Mouse (Mus musculus) neural tube, embryonic 15.5 days (tissue): ENCODE measurements around the gene Mpzl1. TPM values are rescaled to one million over a fixed set of nuclear protein-coding genes. Genes with fewer than 3 reads are reported as not detected.

Source experiments
- ATAC-seq: fragments of 200-750 bp; cut with Nextera tagmentation; 2 replicates; pipeline ENCODE4 v1.8.0; 2017; ENCODE audit warnings: mild to moderate bottlenecking, moderate TSS enrichment, moderate library complexity; ENCODE audit not compliant: low FRiP score
- H3K27ac ChIP-seq: fragments of 300-500 bp; sonication (generic); replicated peaks from 2 replicates; pipeline ENCODE4 v1.5.1; 2015; ENCODE audit warnings: mild to moderate bottlenecking, inconsistent platforms
- H3K27me3 ChIP-seq: fragments of 300-500 bp; sonication (generic); replicated peaks from 2 replicates; pipeline ENCODE4 v1.6.1; 2015; ENCODE audit warnings: inconsistent platforms
- H3K36me3 ChIP-seq: fragments of 300-500 bp; sonication (generic); 2 replicates; pipeline ENCODE4 v1.6.1; 2015; ENCODE audit warnings: inconsistent platforms
- H3K4me1 ChIP-seq: fragments of 300-500 bp; sonication (generic); 2 replicates; pipeline ENCODE4 v1.6.1; 2015; ENCODE audit warnings: inconsistent platforms
- H3K4me2 ChIP-seq: fragments of 300-500 bp; sonication (generic); 2 replicates; pipeline ENCODE4 v1.6.1; 2015; ENCODE audit warnings: inconsistent platforms, mild to moderate bottlenecking, moderate library complexity
- H3K4me3 ChIP-seq: fragments of 300-500 bp; sonication (generic); replicated peaks from 2 replicates; pipeline ENCODE4 v1.5.1; 2015; ENCODE audit warnings: mild to moderate bottlenecking, inconsistent platforms
- H3K9ac ChIP-seq: fragments of 300-500 bp; sonication (generic); replicated peaks from 2 replicates; pipeline ENCODE4 v1.6.1; 2015; ENCODE audit warnings: mild to moderate bottlenecking, inconsistent platforms
- H3K9me3 ChIP-seq: fragments of 300-500 bp; sonication (generic); replicated peaks from 2 replicates; pipeline ENCODE4 v1.6.1; 2016; ENCODE audit warnings: inconsistent platforms
- WGBS: fragments of 180-500 bp; shearing (Covaris S2); methylation state at CpG from one replicate; pipeline ENCODE4 v1.1.7; 2015; ENCODE audit warnings: mixed read lengths; 5-methylcytosine and 5-hydroxymethylcytosine counted together
- polyA plus RNA-seq: library from polyadenylated mRNA; unstranded; fragments of >200 nt; fragmentation: Nextera tagmentation; extraction: Ambion mirVana; gene quantifications from 2 replicates; pipeline ENCODE4 v1.2.1, GENCODE M21; 2015

The Mpzl1 gene
- polyA plus RNA-seq, 1 experiment from 2014 or later: 163 TPM

GRCm38 (mm10) chr1:165633345-165633744 lies 993 bp downstream of the Mpzl1 start:
- H3K9ac ChIP-seq: peak overlapping the region; percentile 91
- WGBS: 3% methylated on average over 12 of the region's 12 CpGs
- H3K27me3 ChIP-seq: no peaks in the 10 kb centered on the region
- H3K4me3 ChIP-seq: peak overlapping the region; percentile 86
- peaks cover 51% of the 10 kb centered on the region for H3K4me1 ChIP-seq
- H3K36me3 ChIP-seq: no peaks in the 10 kb centered on the region
- H3K27ac ChIP-seq: peak overlapping the region; percentile 98
- peak overlapping the region; percentile 77 for H3K4me2 ChIP-seq
- no peak for ATAC-seq
- no peaks in the 10 kb centered on the region for H3K9me3 ChIP-seq

GRCm38 (mm10) chr1:165631136-165631535 lies 3.2 kb downstream of the Mpzl1 start:
- no peak for ATAC-seq
- 76% methylated on average over 8 of the region's 8 CpGs for WGBS
- H3K4me2 ChIP-seq: peak overlapping the region; percentile 26

GRCm38 (mm10) chr1:165629975-165630374 lies 4.4 kb downstream of the Mpzl1 start:
- Histone ChIP-seq H3K4me3 (no peak overlapping the region), H3K27ac (0 out of 2 replicates have a peak overlapping the region, but pooled peaks have one; percentile 23), H3K4me1 (peaks cover 53% of the 10 kb centered on the region), H3K27me3 (no peaks in the 10 kb centered on the region), H3K9me3 (no peaks in the 10 kb centered on the region), H3K4me2 (0 out of 2 replicates have a peak overlapping the region, but pooled peaks have one; percentile 6), H3K9ac (no peak overlapping the region), H3K36me3 (no peaks in the 10 kb centered on the region)
- no peak for ATAC-seq
- 35% methylated on average over 8 of the region's 8 CpGs for WGBS

More at GRCm38 (mm10) chr1:165631136-165631535, 3.2 kb downstream of the Mpzl1 start:
- Histone ChIP-seq H3K36me3 (no peaks in the 10 kb centered on the region), H3K27me3 (no peaks in the 10 kb centered on the region), H3K4me1 (peaks cover 58% of the 10 kb centered on the region), H3K9me3 (no peaks in the 10 kb centered on the region), H3K9ac (no peak overlapping the region), H3K27ac (no peak overlapping the region), H3K4me3 (no peak overlapping the region)

- Histone ChIP-seq H3K4me2 (no peak overlapping the region), H3K4me3 (no peak overlapping the region), H3K9ac (no peak overlapping the region), H3K36me3 (no peaks in the 10 kb centered on the region), H3K4me1 (peaks cover 52% of the 10 kb centered on the region), H3K27me3 (no peaks in the 10 kb centered on the region), H3K27ac (no peak overlapping the region), H3K9me3 (no peaks in the 10 kb centered on the region)
- WGBS: 89% methylated on average over 1 of the region's 1 CpGs
- ATAC-seq: no peak
Observed at GRCm38 (mm10) chr1:165628603-165629002, 5.7 kb downstream of the Mpzl1 start.

- WGBS: 72% methylated on average over 5 of the region's 5 CpGs
- ATAC-seq: no peak
Observed at GRCm38 (mm10) chr1:165625896-165626295, 8.4 kb downstream of the Mpzl1 start.

GRCm38 (mm10) chr1:165625058-165625457 lies 9.3 kb downstream of the Mpzl1 start:
- Histone ChIP-seq H3K4me2 (no peak overlapping the region), H3K36me3 (no peaks in the 10 kb centered on the region; the same call in 1 of the 2 replicates), H3K4me3 (no peak overlapping the region), H3K27ac (no peak overlapping the region), H3K27me3 (no peaks in the 10 kb centered on the region), H3K4me1 (peaks cover 23% of the 10 kb centered on the region), H3K9me3 (no peaks in the 10 kb centered on the region), H3K9ac (no peak overlapping the region)
- no peak for ATAC-seq
- WGBS: 88% methylated on average over 5 of the region's 5 CpGs

More at GRCm38 (mm10) chr1:165625896-165626295, 8.4 kb downstream of the Mpzl1 start:
- no peaks in the 10 kb centered on the region for H3K27me3 ChIP-seq
- H3K4me3 ChIP-seq: no peak overlapping the region
- no peak overlapping the region for H3K4me2 ChIP-seq
- H3K9ac ChIP-seq: no peak overlapping the region
- H3K9me3 ChIP-seq: no peaks in the 10 kb centered on the region
- H3K36me3 ChIP-seq: no peaks in the 10 kb centered on the region; the same call in 1 of the 2 replicates
- H3K4me1 ChIP-seq: peaks cover 29% of the 10 kb centered on the region
- H3K27ac ChIP-seq: no peak overlapping the region

GRCm38 (mm10) chr1:165618201-165618624 lies 16.1 kb downstream of the Mpzl1 start:
- H3K4me2 ChIP-seq: no peak overlapping the region
- H3K9ac ChIP-seq: no peak overlapping the region
- no peaks in the 10 kb centered on the region for H3K9me3 ChIP-seq
- peak overlapping the region; percentile 10; the same call in 1 of the 2 replicates for H3K27ac ChIP-seq
- WGBS: 55% methylated on average over 9 of the region's 9 CpGs
- H3K36me3 ChIP-seq: peaks cover 12% of the 10 kb centered on the region
- no peaks in the 10 kb centered on the region for H3K27me3 ChIP-seq
- no peak for ATAC-seq
- H3K4me3 ChIP-seq: no peak overlapping the region
- peaks cover 25% of the 10 kb centered on the region for H3K4me1 ChIP-seq

- no peak overlapping the region for H3K9ac ChIP-seq
- no peak overlapping the region for H3K4me3 ChIP-seq
- peak overlapping the region; percentile 17 for H3K4me2 ChIP-seq
- no peak for ATAC-seq
- H3K27ac ChIP-seq: peak overlapping the region; percentile 61
- H3K9me3 ChIP-seq: no peaks in the 10 kb centered on the region
- WGBS: 13% methylated on average over 15 of the region's 15 CpGs
- H3K4me1 ChIP-seq: peaks cover 25% of the 10 kb centered on the region
- no peaks in the 10 kb centered on the region for H3K27me3 ChIP-seq
- H3K36me3 ChIP-seq: peaks cover 12% of the 10 kb centered on the region
Observed at GRCm38 (mm10) chr1:165617166-165617891, 17.0 kb downstream of the Mpzl1 start.

GRCm38 (mm10) chr1:165616652-165617051 lies 17.7 kb downstream of the Mpzl1 start:
- Histone ChIP-seq H3K4me1 (peaks cover 25% of the 10 kb centered on the region), H3K9ac (no peak overlapping the region), H3K36me3 (peaks cover 12% of the 10 kb centered on the region), H3K4me2 (peak overlapping the region; percentile 17; the same call in 1 of the 2 replicates), H3K9me3 (no peaks in the 10 kb centered on the region), H3K4me3 (no peak overlapping the region), H3K27ac (peak overlapping the region; percentile 61), H3K27me3 (no peaks in the 10 kb centered on the region)
- WGBS: 35% methylated on average over 7 of the region's 7 CpGs
- ATAC-seq: no peak

- H3K9me3 ChIP-seq: no peaks in the 10 kb centered on the region
- H3K4me3 ChIP-seq: no peak overlapping the region
- 96% methylated on average over 3 of the region's 3 CpGs for WGBS
- H3K4me1 ChIP-seq: peaks cover 39% of the 10 kb centered on the region
- no peak overlapping the region for H3K4me2 ChIP-seq
- no peak overlapping the region for H3K27ac ChIP-seq
- no peak overlapping the region for H3K9ac ChIP-seq
- peaks cover 12% of the 10 kb centered on the region for H3K36me3 ChIP-seq
- ATAC-seq: no peak
- no peaks in the 10 kb centered on the region for H3K27me3 ChIP-seq
Observed at GRCm38 (mm10) chr1:165614793-165615192, 19.5 kb downstream of the Mpzl1 start.

- WGBS: 71% methylated on average over 4 of the region's 4 CpGs
- no peaks in the 10 kb centered on the region for H3K9me3 ChIP-seq
- H3K9ac ChIP-seq: no peak overlapping the region
- peaks cover 12% of the 10 kb centered on the region for H3K36me3 ChIP-seq
- no peak for ATAC-seq
- H3K27ac ChIP-seq: no peak overlapping the region
- peaks cover 44% of the 10 kb centered on the region for H3K4me1 ChIP-seq
- H3K27me3 ChIP-seq: no peaks in the 10 kb centered on the region
- H3K4me2 ChIP-seq: no peak overlapping the region
- H3K4me3 ChIP-seq: no peak overlapping the region
Observed at GRCm38 (mm10) chr1:165613926-165614325, 20.4 kb downstream of the Mpzl1 start.

- H3K4me3 ChIP-seq: no peak overlapping the region
- no peak for ATAC-seq
Observed at GRCm38 (mm10) chr1:165612714-165613113, 21.6 kb downstream of the Mpzl1 start.

More at GRCm38 (mm10) chr1:165612714-165613113, 21.6 kb downstream of the Mpzl1 start:
- 81% methylated on average over 5 of the region's 5 CpGs for WGBS
- H3K27me3 ChIP-seq: no peaks in the 10 kb centered on the region
- no peak overlapping the region for H3K27ac ChIP-seq
- peaks cover 12% of the 10 kb centered on the region for H3K36me3 ChIP-seq
- H3K4me2 ChIP-seq: no peak overlapping the region
- no peak overlapping the region for H3K9ac ChIP-seq
- peaks cover 35% of the 10 kb centered on the region for H3K4me1 ChIP-seq
- H3K9me3 ChIP-seq: no peaks in the 10 kb centered on the region
